Comparison of ENCODE assay signal across 15 mouse cellular contexts in genomic region chr9:107403116-107403515, GRCm38 (mm10). TPM values are rescaled to one million over a fixed set of nuclear protein-coding genes. Genes with fewer than 3 reads are reported as not detected.
A peak's percentile ranks its signal among the peaks of the same experiment; 100 is the strongest.
DNase-seq lines count a peak whose midpoint lies in the region; ATAC-seq lines count a peak whose summit lies in the region.
"Had no signal": no experiment of that assay in that cellular context is flagged by ENCODE, and none has a peak within 500 bp of the region (broad histone marks: within the 10 kb centered on the region; RNA-seq: fewer than 3 reads in every experiment).

No protein-coding gene starts in this region.

- H3K9me3 ChIP-seq in heart, embryonic 11.5 days (replicated peaks; ENCODE audit: control insufficient read depth, low read length) = no peaks in the 10 kb centered on the region
- H3K9me3 ChIP-seq in forebrain, embryonic 14.5 days (replicated peaks; ENCODE audit: control insufficient read depth, low read length) = no peaks in the 10 kb centered on the region
- H3K9me3 ChIP-seq in intestine, embryonic 15.5 days = no peaks in the 10 kb centered on the region

- no peak for ATAC-seq in heart, embryonic 11.5 days (replicated peaks; ENCODE audit: insufficient number of reproducible peaks, low FRiP score, low TSS enrichment)
- ATAC-seq in forebrain, embryonic 14.5 days = no peak
- 0 out of 2 replicates have a peak, but pooled peaks have one; percentile 9 for ATAC-seq in megakaryocyte progenitor cell, adult 5-6 weeks (replicated peaks; ENCODE audit: poor library complexity)
- no peak for ATAC-seq in CD4-positive, CD25-positive, alpha-beta regulatory T cell, adult 4 months
- no peak for ATAC-seq in intestine, embryonic 15.5 days

- H3K27ac ChIP-seq in heart, embryonic 11.5 days (ENCODE audit: low read depth, low read length) = no peak overlapping the region
- no peak overlapping the region for H3K27ac ChIP-seq in forebrain, embryonic 14.5 days (ENCODE audit: low read depth, low read length)
- H3K27ac ChIP-seq in intestine, embryonic 15.5 days = no peak overlapping the region

- H3K4me2 ChIP-seq in heart, embryonic 11.5 days = peak overlapping the region; percentile 95
- H3K4me2 ChIP-seq in forebrain, embryonic 14.5 days (ENCODE audit: low read length) = peak overlapping the region; percentile 98
- H3K4me2 ChIP-seq in intestine, embryonic 15.5 days (replicated peaks) = no peak overlapping the region
- H3K4me2 ChIP-seq: lung, embryonic 14.5 days had no signal

- WGBS in heart, embryonic 11.5 days (ENCODE audit: insufficient replicate concordance) = 58% methylated on average over 7 of the region's 7 CpGs
- 71% methylated on average over 7 of the region's 7 CpGs for WGBS in forebrain, embryonic 14.5 days
- WGBS in intestine, embryonic 15.5 days = 65% methylated on average over 7 of the region's 7 CpGs

- peak overlapping the region; percentile 6; the same call in 1 of the 2 replicates for H3K4me3 ChIP-seq in heart, embryonic 11.5 days (ENCODE audit: low read depth, low read length)
- no peak overlapping the region for H3K4me3 ChIP-seq in forebrain, embryonic 14.5 days (ENCODE audit: low read depth, low read length)
- no peak overlapping the region for H3K4me3 ChIP-seq in intestine, embryonic 15.5 days (replicated peaks)

- peaks cover 6% of the 10 kb centered on the region for H3K4me1 ChIP-seq in heart, embryonic 11.5 days (ENCODE audit: control insufficient read depth, insufficient read depth, low read length)
- H3K4me1 ChIP-seq in forebrain, embryonic 14.5 days (ENCODE audit: control insufficient read depth, insufficient read depth, low read length) = peaks cover 14% of the 10 kb centered on the region
- H3K4me1 ChIP-seq in intestine, embryonic 15.5 days (replicated peaks) = peaks cover 9% of the 10 kb centered on the region

- H3K36me3 ChIP-seq in heart, embryonic 11.5 days (ENCODE audit: control insufficient read depth, insufficient read depth, low read length) = no peaks in the 10 kb centered on the region
- no peaks in the 10 kb centered on the region for H3K36me3 ChIP-seq in forebrain, embryonic 14.5 days (ENCODE audit: control insufficient read depth, insufficient read depth, low read length)
- no peaks in the 10 kb centered on the region for H3K36me3 ChIP-seq in intestine, embryonic 15.5 days

- H3K9ac ChIP-seq in heart, embryonic 11.5 days (ENCODE audit: low read depth, low read length) = 0 out of 2 replicates have a peak overlapping the region, but pooled peaks have one; percentile 60
- H3K9ac ChIP-seq in forebrain, embryonic 14.5 days (ENCODE audit: low read length) = 0 out of 2 replicates have a peak overlapping the region, but pooled peaks have one; percentile 5
- no peak overlapping the region for H3K9ac ChIP-seq in intestine, embryonic 15.5 days
- H3K9ac ChIP-seq: lung, embryonic 14.5 days had no signal

- peaks cover 46% of the 10 kb centered on the region for H3K27me3 ChIP-seq in heart, embryonic 11.5 days (ENCODE audit: control insufficient read depth, insufficient read depth, low read length)
- peaks cover 13% of the 10 kb centered on the region for H3K27me3 ChIP-seq in forebrain, embryonic 14.5 days (replicated peaks; ENCODE audit: control insufficient read depth, insufficient read depth, low read length)
- H3K27me3 ChIP-seq in intestine, embryonic 15.5 days (replicated peaks) = peaks cover 61% of the 10 kb centered on the region

- intact Hi-C loops in heart, postnatal 14 days (cut with DNase I) = no loop called here

- DNase-seq in heart, postnatal 14 days = no peak
- DNase-seq in ES-CJ7 (ENCODE audit: low read depth, low spot score) = peak; percentile 20
- DNase-seq in forebrain, embryonic 14.5 days (ENCODE audit: low spot score) = no peak
- DNase-seq in yolk sac, embryonic 10.5 days (ENCODE audit: low spot score) = no peak
- DNase-seq: adrenal gland, postnatal 25 days; heart, postnatal 10 days; kidney, adult 8-10 months; liver; lung, embryonic 14.5 days; spleen, adult 18-20 months had no signal

RNA-seq across cellular contexts. Expression of gene Cacna2d2, which starts 3.7 kb away (rescaled TPM):
- 5.9 and 7.1 TPM in 2 replicates for polyA plus RNA-seq in heart, embryonic 11.5 days (2014; fragmentation: Nextera tagmentation; extraction: Ambion mirVana)
- 10 to 100 TPM in 1 of 2 experiments, 1 to 10 TPM in 1; 5.0 to 10.5 TPM for total RNA-seq in heart, postnatal 14 days (2021)
- polyA plus RNA-seq in forebrain, embryonic 14.5 days (2014; fragmentation: Nextera tagmentation; extraction: Ambion mirVana) = 4.2 and 4.3 TPM in 2 replicates
- 0.42 and 1.5 TPM in 2 replicates for total RNA-seq in megakaryocyte progenitor cell, adult 5-6 weeks (2015)
- 0.30 and 0.37 TPM in 2 replicates for total RNA-seq in megakaryocyte progenitor cell, adult 5-6 weeks (2017)
- under 1 TPM; 0.52 to 0.73 TPM for polyA plus RNA-seq in CD4-positive, CD25-positive, alpha-beta regulatory T cell, adult 4 months (2017; shearing (Covaris generic))
- polyA plus RNA-seq in intestine, embryonic 15.5 days (2015; fragmentation: Nextera tagmentation; extraction: Ambion mirVana) = 0.29 and 0.34 TPM in 2 replicates
- total RNA-seq: MEL had no signal
- polyA plus RNA-seq: lung, embryonic 14.5 days had no signal
